Mouse (Mus musculus): ENCODE measurements around the gene Sbp. TPM values are rescaled to one million over a fixed set of nuclear protein-coding genes. Genes with fewer than 3 reads are reported as not detected.

The Sbp gene
- polyA plus RNA-seq, 1 experiment from 2014 or later: not detected

GRCm38 (mm10) chr17:23960084-23960738, 18.7 kb downstream of the Sbp start:
- Histone ChIP-seq H3K27me3 (ENCODE audit: control insufficient read depth, insufficient read depth, low read depth, low read length) (peaks cover under 1% of the 10 kb centered on the region; the same call in 1 of the 2 replicates), H3K9ac (ENCODE audit: low read length) (peak overlapping the region; percentile 42; the same call in 1 of the 2 replicates), H3K4me2 (ENCODE audit: low read depth, low read length) (no peak overlapping the region), H3K4me3 (ENCODE audit: low read length) (no peak overlapping the region), H3K36me3 (ENCODE audit: control insufficient read depth, insufficient read depth, low read length) (no peaks in the 10 kb centered on the region), H3K9me3 (ENCODE audit: control insufficient read depth, low read length) (no peaks in the 10 kb centered on the region), H3K27ac (ENCODE audit: low read length) (no peak overlapping the region), H3K4me1 (replicated peaks; ENCODE audit: control insufficient read depth, insufficient read depth, low read length) (no peaks in the 10 kb centered on the region)
- peak; percentile 96 for ATAC-seq (ENCODE audit: low read depth)
- WGBS: 35% methylated on average over 3 of the region's 3 CpGs

DNA sequence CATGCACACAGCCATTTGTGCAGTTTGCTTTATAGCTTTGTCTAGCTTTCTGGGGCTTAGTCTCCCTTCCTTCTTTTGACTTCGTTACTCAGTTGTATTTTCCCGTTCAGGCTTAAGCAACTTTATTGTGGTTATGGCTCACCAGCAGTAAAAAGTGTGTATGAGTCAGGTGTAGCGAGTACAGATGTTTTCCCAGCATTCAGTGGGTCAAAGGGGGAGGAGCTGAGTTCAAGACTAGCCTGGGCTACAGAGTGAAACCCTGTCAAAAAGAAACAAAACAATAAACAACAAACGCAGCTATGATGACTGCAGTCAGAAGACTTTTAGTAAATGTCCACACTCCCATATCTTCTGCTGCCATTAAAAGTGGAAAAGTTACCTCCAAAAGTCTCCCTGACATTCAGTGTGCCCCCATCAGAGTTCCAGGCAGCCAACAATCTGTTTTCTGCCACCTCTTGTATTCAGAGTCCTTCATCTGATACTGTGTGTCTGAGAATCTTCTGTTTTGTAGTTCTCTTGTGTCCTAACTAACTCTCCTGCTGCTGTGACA, 20.2 kb downstream of the Sbp start:
- ATAC-seq (ENCODE audit: low read depth): no peak
- no peaks in the 10 kb centered on the region for H3K4me1 ChIP-seq (replicated peaks; ENCODE audit: control insufficient read depth, insufficient read depth, low read length)
- no peaks in the 10 kb centered on the region for H3K27me3 ChIP-seq (ENCODE audit: control insufficient read depth, insufficient read depth, low read depth, low read length)
- no peak overlapping the region for H3K27ac ChIP-seq (ENCODE audit: low read length)
- H3K4me2 ChIP-seq (ENCODE audit: low read depth, low read length): no peak overlapping the region
- no peaks in the 10 kb centered on the region for H3K36me3 ChIP-seq (ENCODE audit: control insufficient read depth, insufficient read depth, low read length)
- no peak overlapping the region for H3K4me3 ChIP-seq (ENCODE audit: low read length)
- 70% methylated on average over 4 of the region's 4 CpGs for WGBS
- no peak overlapping the region for H3K9ac ChIP-seq (ENCODE audit: low read length)
- H3K9me3 ChIP-seq (ENCODE audit: control insufficient read depth, low read length): no peaks in the 10 kb centered on the region

- ATAC-seq (ENCODE audit: low read depth): 0 out of 2 replicates have a peak, but pooled peaks have one; percentile 17
- no peak overlapping the region for H3K4me3 ChIP-seq (ENCODE audit: low read length)
- no peaks in the 10 kb centered on the region for H3K9me3 ChIP-seq (ENCODE audit: control insufficient read depth, low read length)
- H3K36me3 ChIP-seq (ENCODE audit: control insufficient read depth, insufficient read depth, low read length): no peaks in the 10 kb centered on the region
- H3K27ac ChIP-seq (ENCODE audit: low read length): no peak overlapping the region
- WGBS: 39% methylated on average over 6 of the region's 6 CpGs
- no peaks in the 10 kb centered on the region for H3K27me3 ChIP-seq (ENCODE audit: control insufficient read depth, insufficient read depth, low read depth, low read length)
- no peaks in the 10 kb centered on the region for H3K4me1 ChIP-seq (replicated peaks; ENCODE audit: control insufficient read depth, insufficient read depth, low read length)
- H3K4me2 ChIP-seq (ENCODE audit: low read depth, low read length): no peak overlapping the region
- no peak overlapping the region for H3K9ac ChIP-seq (ENCODE audit: low read length)
Observed at GRCm38 (mm10) chr17:23965805-23966425, 24.4 kb downstream of the Sbp start.

- 80% methylated on average over 10 of the region's 10 CpGs for WGBS
- Histone ChIP-seq H3K27me3 (ENCODE audit: control insufficient read depth, insufficient read depth, low read depth, low read length) (no peaks in the 10 kb centered on the region), H3K4me1 (replicated peaks; ENCODE audit: control insufficient read depth, insufficient read depth, low read length) (no peaks in the 10 kb centered on the region), H3K9me3 (ENCODE audit: control insufficient read depth, low read length) (no peaks in the 10 kb centered on the region), H3K36me3 (ENCODE audit: control insufficient read depth, insufficient read depth, low read length) (no peaks in the 10 kb centered on the region), H3K27ac (ENCODE audit: low read length) (no peak overlapping the region), H3K4me3 (ENCODE audit: low read length) (no peak overlapping the region), H3K9ac (ENCODE audit: low read length) (no peak overlapping the region), H3K4me2 (ENCODE audit: low read depth, low read length) (no peak overlapping the region)
- no peak for ATAC-seq (ENCODE audit: low read depth)
Observed at GRCm38 (mm10) chr17:23966658-23967401, 25.4 kb downstream of the Sbp start.

- Histone ChIP-seq H3K9ac (ENCODE audit: low read length) (no peak overlapping the region), H3K27ac (ENCODE audit: low read length) (no peak overlapping the region), H3K36me3 (ENCODE audit: control insufficient read depth, insufficient read depth, low read length) (no peaks in the 10 kb centered on the region), H3K4me3 (ENCODE audit: low read length) (no peak overlapping the region), H3K27me3 (ENCODE audit: control insufficient read depth, insufficient read depth, low read depth, low read length) (no peaks in the 10 kb centered on the region), H3K9me3 (ENCODE audit: control insufficient read depth, low read length) (no peaks in the 10 kb centered on the region), H3K4me1 (replicated peaks; ENCODE audit: control insufficient read depth, insufficient read depth, low read length) (no peaks in the 10 kb centered on the region), H3K4me2 (ENCODE audit: low read depth, low read length) (no peak overlapping the region)
- 35% methylated on average over 2 of the region's 2 CpGs for WGBS
- no peak for ATAC-seq (ENCODE audit: low read depth)
Observed at GRCm38 (mm10) chr17:23968780-23969179, 27.3 kb downstream of the Sbp start.

DNA sequence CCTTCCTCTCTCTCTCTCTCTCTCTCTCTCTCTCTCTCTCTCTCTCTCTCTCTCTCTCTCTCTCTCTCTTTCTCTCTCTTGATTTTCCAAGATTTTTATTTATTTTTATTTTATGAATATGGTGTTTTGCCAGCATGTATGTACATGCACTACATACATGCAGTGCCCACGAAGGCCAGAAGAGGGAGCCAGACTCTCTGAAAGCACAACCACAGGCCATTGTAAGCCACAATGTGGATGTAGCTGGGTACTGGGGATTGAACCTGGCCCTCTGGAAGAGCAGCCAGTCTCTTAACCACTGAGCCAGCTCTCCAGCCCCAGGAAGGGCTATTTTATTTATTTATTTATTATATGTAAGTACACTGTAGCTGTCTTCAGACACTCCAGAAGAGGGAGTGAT, 27.8 kb downstream of the Sbp start:
- 0 out of 2 replicates have a peak, but pooled peaks have one; percentile 46 for ATAC-seq (ENCODE audit: low read depth)
- Histone ChIP-seq H3K27me3 (ENCODE audit: control insufficient read depth, insufficient read depth, low read depth, low read length) (no peaks in the 10 kb centered on the region), H3K4me3 (ENCODE audit: low read length) (no peak overlapping the region), H3K27ac (ENCODE audit: low read length) (no peak overlapping the region), H3K9ac (ENCODE audit: low read length) (no peak overlapping the region), H3K4me1 (replicated peaks; ENCODE audit: control insufficient read depth, insufficient read depth, low read length) (no peaks in the 10 kb centered on the region), H3K36me3 (ENCODE audit: control insufficient read depth, insufficient read depth, low read length) (no peaks in the 10 kb centered on the region), H3K9me3 (ENCODE audit: control insufficient read depth, low read length) (no peaks in the 10 kb centered on the region), H3K4me2 (ENCODE audit: low read depth, low read length) (no peak overlapping the region)
- 0% methylated on average over 1 of the region's 1 CpGs for WGBS

DNA sequence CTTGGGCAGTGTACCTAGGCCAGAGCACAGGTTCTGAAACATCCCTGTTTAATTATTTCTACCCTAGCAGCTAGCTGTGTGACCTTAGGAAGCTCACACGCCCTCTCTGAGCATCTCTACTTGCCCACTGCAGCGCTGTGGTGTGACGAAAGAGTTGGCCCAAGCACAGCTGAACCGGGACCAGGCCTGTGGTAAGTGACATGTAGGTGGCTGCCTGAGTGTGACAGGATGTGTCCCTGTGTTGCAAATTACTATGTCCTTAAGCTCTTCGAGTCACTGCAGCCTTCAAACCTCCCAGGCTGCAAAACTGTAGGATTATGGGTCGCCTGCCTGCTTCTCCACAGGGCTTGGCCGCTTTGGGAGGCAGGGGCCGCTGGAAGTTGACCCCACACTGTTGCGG, 29.8 kb downstream of the Sbp start:
- 74% methylated on average over 9 of the region's 9 CpGs for WGBS
- no peaks in the 10 kb centered on the region for H3K36me3 ChIP-seq (ENCODE audit: control insufficient read depth, insufficient read depth, low read length)
- H3K9ac ChIP-seq (ENCODE audit: low read length): no peak overlapping the region
- H3K4me3 ChIP-seq (ENCODE audit: low read length): no peak overlapping the region
- H3K9me3 ChIP-seq (ENCODE audit: control insufficient read depth, low read length): no peaks in the 10 kb centered on the region
- H3K27me3 ChIP-seq (ENCODE audit: control insufficient read depth, insufficient read depth, low read depth, low read length): no peaks in the 10 kb centered on the region
- no peak for ATAC-seq (ENCODE audit: low read depth)
- H3K4me1 ChIP-seq (replicated peaks; ENCODE audit: control insufficient read depth, insufficient read depth, low read length): no peaks in the 10 kb centered on the region
- no peak overlapping the region for H3K27ac ChIP-seq (ENCODE audit: low read length)
- no peak overlapping the region for H3K4me2 ChIP-seq (ENCODE audit: low read depth, low read length)

DNA sequence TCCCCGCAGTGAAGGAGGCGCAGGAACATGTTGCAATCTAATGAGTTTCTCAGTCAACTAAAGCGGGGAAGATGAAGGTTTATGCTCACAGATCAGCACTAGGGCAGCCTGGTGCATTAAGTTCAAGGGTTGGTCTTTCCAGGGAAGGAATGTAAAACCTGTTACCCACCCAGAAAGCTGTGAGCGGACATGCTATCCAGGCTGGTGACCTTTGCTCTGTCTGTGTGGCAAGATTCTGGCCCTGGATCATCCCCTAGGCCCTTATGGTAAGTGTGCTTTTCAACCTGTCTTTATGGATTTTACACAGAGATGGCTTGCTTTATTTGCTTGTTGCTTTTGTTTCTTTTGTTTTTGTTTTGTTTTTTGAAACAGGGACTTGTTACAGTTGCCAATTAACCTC, 35.2 kb downstream of the Sbp start:
- H3K9ac ChIP-seq (ENCODE audit: low read length): no peak overlapping the region
- H3K4me3 ChIP-seq (ENCODE audit: low read length): no peak overlapping the region
- H3K27ac ChIP-seq (ENCODE audit: low read length): no peak overlapping the region
- no peaks in the 10 kb centered on the region for H3K27me3 ChIP-seq (ENCODE audit: control insufficient read depth, insufficient read depth, low read depth, low read length)
- no peak for ATAC-seq (ENCODE audit: low read depth)
- no peaks in the 10 kb centered on the region for H3K9me3 ChIP-seq (ENCODE audit: control insufficient read depth, low read length)
- H3K4me2 ChIP-seq (ENCODE audit: low read depth, low read length): no peak overlapping the region
- H3K4me1 ChIP-seq (replicated peaks; ENCODE audit: control insufficient read depth, insufficient read depth, low read length): no peaks in the 10 kb centered on the region
- WGBS: 69% methylated on average over 4 of the region's 4 CpGs
- no peaks in the 10 kb centered on the region for H3K36me3 ChIP-seq (ENCODE audit: control insufficient read depth, insufficient read depth, low read length)

- Histone ChIP-seq H3K36me3 (ENCODE audit: control insufficient read depth, insufficient read depth, low read length) (no peaks in the 10 kb centered on the region), H3K9ac (ENCODE audit: low read length) (no peak overlapping the region), H3K27me3 (ENCODE audit: control insufficient read depth, insufficient read depth, low read depth, low read length) (no peaks in the 10 kb centered on the region), H3K27ac (ENCODE audit: low read length) (no peak overlapping the region), H3K4me1 (replicated peaks; ENCODE audit: control insufficient read depth, insufficient read depth, low read length) (no peaks in the 10 kb centered on the region), H3K4me2 (ENCODE audit: low read depth, low read length) (no peak overlapping the region), H3K4me3 (ENCODE audit: low read length) (no peak overlapping the region), H3K9me3 (ENCODE audit: control insufficient read depth, low read length) (no peaks in the 10 kb centered on the region)
- no peak for ATAC-seq (ENCODE audit: low read depth)
- WGBS: 40% methylated on average over 3 of the region's 3 CpGs
Observed at GRCm38 (mm10) chr17:23979471-23979870, 38.0 kb downstream of the Sbp start.
